Mouse (Mus musculus): ENCODE measurements around the gene 1700010B08Rik. TPM values are rescaled to one million over a fixed set of nuclear protein-coding genes. Genes with fewer than 3 reads are reported as not detected.

Gene 1700010B08Rik
- polyA plus RNA-seq, 1 experiment, result not detected

DNA sequence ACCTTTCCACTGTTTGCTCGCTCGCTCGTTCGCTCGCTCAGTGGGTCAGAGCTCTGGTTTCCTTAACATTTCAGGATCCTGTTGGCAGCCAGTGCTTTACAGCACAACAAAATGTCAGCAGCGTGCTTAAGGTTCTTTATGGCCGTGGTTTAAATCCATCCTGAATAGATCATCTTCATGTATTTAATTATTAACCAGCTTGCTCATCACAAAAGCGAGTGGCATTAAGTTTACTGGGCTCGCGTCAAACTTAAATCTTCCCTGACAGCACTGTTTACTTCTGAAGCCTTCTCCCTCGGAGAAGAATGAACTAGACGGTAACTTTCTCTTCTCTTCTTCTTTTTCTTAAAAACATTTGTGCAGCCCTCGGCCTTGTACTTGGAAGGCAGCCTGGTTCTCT is 22.9 kb downstream of the 1700010B08Rik start:
- H3K27me3 ChIP-seq (ENCODE audit: control insufficient read depth, insufficient read depth, low read length), result no peaks in the 10 kb centered on the region; the same call in 1 of the 2 replicates
- H3K27ac ChIP-seq (ENCODE audit: insufficient read depth, low read length), result no peak overlapping the region
- 72% methylated on average over 13 of the region's 13 CpGs for WGBS
- DNase-seq, result no peak
- TF ChIP-seq CTCF (IDR thresholded peaks at IDR 0.05; ENCODE audit: borderline replicate concordance, insufficient read depth, low read depth, low read length) (no peak), POLR2A (IDR thresholded peaks at IDR 0.05; ENCODE audit: borderline replicate concordance, insufficient read depth, low read length) (no peak)
- peaks cover 12% of the 10 kb centered on the region for H3K4me1 ChIP-seq (ENCODE audit: control insufficient read depth, insufficient read depth, low read length)
- H3K4me3 ChIP-seq (replicated peaks; ENCODE audit: insufficient read depth, low read depth, low read length), result no peak overlapping the region

DNA sequence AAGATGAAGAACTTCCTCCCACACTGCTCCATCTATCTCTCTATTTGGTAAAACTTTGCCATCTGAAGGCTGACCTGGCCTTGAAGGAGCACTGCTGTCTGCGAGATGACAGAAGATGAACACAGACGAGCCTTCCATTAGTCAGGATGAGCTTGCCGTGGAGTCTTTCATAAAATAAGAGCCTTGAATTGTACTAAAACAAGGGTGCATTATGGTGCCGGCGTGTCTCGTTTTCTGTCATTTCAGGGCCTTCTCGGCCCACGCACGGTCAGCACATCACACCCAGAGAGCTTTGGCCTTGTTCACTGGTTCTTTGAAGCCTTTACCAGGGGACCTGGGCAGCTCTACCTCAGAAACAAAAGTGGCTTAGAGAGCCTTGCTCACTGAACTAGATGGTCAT is 23.5 kb downstream of the 1700010B08Rik start:
- H3K27ac ChIP-seq (ENCODE audit: insufficient read depth, low read length), result no peak overlapping the region
- TF ChIP-seq POLR2A (IDR thresholded peaks at IDR 0.05; ENCODE audit: borderline replicate concordance, insufficient read depth, low read length) (no peak), CTCF (IDR thresholded peaks at IDR 0.05; ENCODE audit: borderline replicate concordance, insufficient read depth, low read depth, low read length) (no peak)
- WGBS, result 78% methylated on average over 9 of the region's 9 CpGs
- no peak for DNase-seq
- H3K4me3 ChIP-seq (replicated peaks; ENCODE audit: insufficient read depth, low read depth, low read length), result no peak overlapping the region
- peaks cover 12% of the 10 kb centered on the region for H3K4me1 ChIP-seq (ENCODE audit: control insufficient read depth, insufficient read depth, low read length)
- no peaks in the 10 kb centered on the region; the same call in 1 of the 2 replicates for H3K27me3 ChIP-seq (ENCODE audit: control insufficient read depth, insufficient read depth, low read length)

DNA sequence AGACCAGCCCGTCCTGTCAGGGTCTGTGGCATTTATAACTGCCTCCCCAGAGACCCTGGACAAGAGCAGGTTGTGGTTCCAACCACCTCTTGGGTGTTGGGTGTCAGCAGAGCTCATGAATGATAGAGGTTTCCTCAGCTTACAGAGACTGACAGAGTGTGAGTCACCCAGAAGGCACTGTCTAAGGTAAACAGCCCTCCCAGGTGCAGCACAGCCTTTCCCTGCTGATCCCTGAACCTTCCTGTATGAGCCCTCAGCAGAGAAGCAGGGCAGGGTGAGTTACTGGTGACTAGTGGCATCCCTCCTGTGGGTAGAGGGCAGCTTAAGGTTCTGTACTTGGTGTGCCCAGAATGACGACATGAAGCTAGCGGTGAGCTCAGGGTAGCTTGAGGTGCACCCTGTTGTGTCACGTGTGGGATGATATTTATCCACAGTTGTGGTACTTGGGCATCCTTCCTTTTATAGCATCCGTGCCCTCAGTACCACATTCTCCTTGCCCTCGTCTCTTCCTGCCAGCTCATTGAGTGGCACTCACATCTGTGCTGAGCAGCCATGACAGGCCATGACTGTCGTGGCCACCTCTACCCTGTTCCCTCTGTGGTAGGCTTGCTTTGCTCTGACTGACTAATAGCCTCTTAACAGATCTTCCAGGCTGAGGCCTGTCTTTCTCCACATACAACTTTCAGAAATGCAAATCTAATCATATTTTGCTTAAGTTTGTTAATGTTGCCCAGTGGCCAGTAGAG is 25.0 kb downstream of the 1700010B08Rik start:
- no peaks in the 10 kb centered on the region; the same call in 1 of the 2 replicates for H3K27me3 ChIP-seq (ENCODE audit: control insufficient read depth, insufficient read depth, low read length)
- 80% methylated on average over 7 of the region's 7 CpGs for WGBS
- no peak for DNase-seq
- no peak overlapping the region for H3K27ac ChIP-seq (ENCODE audit: insufficient read depth, low read length)
- TF ChIP-seq POLR2A (IDR thresholded peaks at IDR 0.05; ENCODE audit: borderline replicate concordance, insufficient read depth, low read length), result no peak
- TF ChIP-seq CTCF (IDR thresholded peaks at IDR 0.05; ENCODE audit: borderline replicate concordance, insufficient read depth, low read depth, low read length), result no peak
- H3K4me1 ChIP-seq (ENCODE audit: control insufficient read depth, insufficient read depth, low read length), result peaks cover 3% of the 10 kb centered on the region; the same call in 1 of the 2 replicates
- H3K4me3 ChIP-seq (replicated peaks; ENCODE audit: insufficient read depth, low read depth, low read length), result no peak overlapping the region

DNA sequence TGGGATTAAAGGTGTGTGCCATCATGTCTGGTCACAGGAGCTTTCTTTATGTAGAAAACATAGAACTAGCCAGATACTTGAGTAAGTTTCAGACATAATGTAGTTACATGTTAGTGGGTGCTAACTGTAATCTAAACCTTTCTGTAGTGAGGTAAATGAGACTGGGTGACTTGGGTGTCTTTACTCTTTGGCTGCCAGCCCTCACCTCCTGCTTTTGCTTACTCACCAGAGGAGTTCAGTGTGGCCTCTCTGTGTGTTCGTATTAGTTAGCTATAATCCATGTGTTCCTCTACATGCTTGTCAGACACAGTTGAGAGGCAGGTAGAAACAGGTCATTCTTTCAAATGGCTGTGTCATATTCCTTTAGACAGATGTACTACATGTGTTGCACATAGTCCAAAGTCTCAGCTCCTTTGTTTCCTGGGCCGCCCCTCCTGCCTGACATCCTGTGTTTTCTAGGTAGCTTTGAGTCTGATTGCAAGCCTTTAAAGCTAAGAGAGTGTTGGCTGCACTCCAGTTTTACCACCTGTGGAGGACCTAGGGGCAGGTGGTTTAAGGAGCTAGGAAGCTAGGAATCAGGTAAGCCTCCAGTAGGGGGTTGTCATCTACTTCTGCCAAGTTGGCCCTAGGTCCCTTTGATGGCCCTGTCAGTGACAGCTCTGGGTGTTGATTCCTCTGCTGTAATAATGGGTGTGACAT is 29.9 kb downstream of the 1700010B08Rik start:
- 51% methylated on average over 2 of the region's 2 CpGs for WGBS
- no peak overlapping the region for H3K4me3 ChIP-seq (replicated peaks; ENCODE audit: insufficient read depth, low read depth, low read length)
- no peaks in the 10 kb centered on the region; the same call in 1 of the 2 replicates for H3K27me3 ChIP-seq (ENCODE audit: control insufficient read depth, insufficient read depth, low read length)
- peaks cover 5% of the 10 kb centered on the region; the same call in 1 of the 2 replicates for H3K4me1 ChIP-seq (ENCODE audit: control insufficient read depth, insufficient read depth, low read length)
- no peak overlapping the region for H3K27ac ChIP-seq (ENCODE audit: insufficient read depth, low read length)
- peak in 1 of 2 experiments; percentile 30 for DNase-seq
- TF ChIP-seq POLR2A (IDR thresholded peaks at IDR 0.05; ENCODE audit: borderline replicate concordance, insufficient read depth, low read length), result no peak
- no peak for TF ChIP-seq CTCF (IDR thresholded peaks at IDR 0.05; ENCODE audit: borderline replicate concordance, insufficient read depth, low read depth, low read length)

DNA sequence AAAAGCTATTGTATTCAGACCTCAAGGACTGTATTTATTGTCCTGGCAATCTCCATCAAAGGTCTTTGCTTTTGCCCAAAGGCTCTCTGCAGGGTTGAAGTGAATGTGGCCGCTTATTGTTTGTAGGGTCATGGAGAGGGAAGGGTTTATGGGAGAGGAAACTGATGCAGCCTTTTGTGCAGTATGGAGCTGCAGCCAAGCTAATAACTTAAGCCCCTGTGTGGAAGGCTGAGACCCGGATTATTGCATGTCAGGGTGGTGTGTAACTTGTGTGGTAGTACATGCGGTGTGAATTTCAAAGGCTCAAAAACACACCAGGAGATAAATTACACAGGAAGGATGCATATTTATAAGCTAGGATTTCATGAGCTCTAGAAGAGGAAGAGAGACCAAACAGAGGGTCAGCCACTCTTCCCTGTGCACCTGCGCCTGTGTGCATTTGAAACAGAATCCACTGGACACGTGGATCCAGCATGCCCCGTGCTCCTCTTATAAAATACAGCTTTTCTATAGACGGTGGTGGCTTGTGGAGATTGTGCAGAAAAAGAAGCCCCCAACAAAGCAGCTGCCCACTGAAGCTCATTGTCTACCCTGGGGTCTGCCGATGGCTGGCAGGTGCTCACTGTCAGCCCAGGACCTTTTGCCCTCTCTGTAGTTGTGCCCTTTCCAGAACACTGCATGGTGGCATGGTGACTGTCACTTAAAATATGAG is 36.4 kb downstream of the 1700010B08Rik start:
- H3K27ac ChIP-seq (ENCODE audit: insufficient read depth, low read length), result no peak overlapping the region
- 36% methylated on average over 8 of the region's 8 CpGs for WGBS
- TF ChIP-seq CTCF (IDR thresholded peaks at IDR 0.05; ENCODE audit: borderline replicate concordance, insufficient read depth, low read depth, low read length), result no peak
- no peak for TF ChIP-seq POLR2A (IDR thresholded peaks at IDR 0.05; ENCODE audit: borderline replicate concordance, insufficient read depth, low read length)

GRCm38 (mm10) chr2:173757624-173758155 is 38.5 kb downstream of the 1700010B08Rik start:
- WGBS, result 85% methylated on average over 8 of the region's 8 CpGs
- peaks cover 2% of the 10 kb centered on the region; the same call in 1 of the 2 replicates for H3K4me1 ChIP-seq (ENCODE audit: control insufficient read depth, insufficient read depth, low read length)
- TF ChIP-seq CTCF (IDR thresholded peaks at IDR 0.05; ENCODE audit: borderline replicate concordance, insufficient read depth, low read depth, low read length), result no peak
- TF ChIP-seq POLR2A (IDR thresholded peaks at IDR 0.05; ENCODE audit: borderline replicate concordance, insufficient read depth, low read length), result no peak
- DNase-seq, result no peak
- no peak overlapping the region for H3K4me3 ChIP-seq (replicated peaks; ENCODE audit: insufficient read depth, low read depth, low read length)
- H3K27ac ChIP-seq (ENCODE audit: insufficient read depth, low read length), result no peak overlapping the region
- no peaks in the 10 kb centered on the region for H3K27me3 ChIP-seq (ENCODE audit: control insufficient read depth, insufficient read depth, low read length)

More for the DNA sequence above, 36.4 kb downstream of the 1700010B08Rik start:
- Histone ChIP-seq H3K4me3 (replicated peaks; ENCODE audit: insufficient read depth, low read depth, low read length) (no peak overlapping the region), H3K4me1 (ENCODE audit: control insufficient read depth, insufficient read depth, low read length) (peaks cover 2% of the 10 kb centered on the region; the same call in 1 of the 2 replicates), H3K27me3 (ENCODE audit: control insufficient read depth, insufficient read depth, low read length) (no peaks in the 10 kb centered on the region)
- DNase-seq, result no peak

DNA sequence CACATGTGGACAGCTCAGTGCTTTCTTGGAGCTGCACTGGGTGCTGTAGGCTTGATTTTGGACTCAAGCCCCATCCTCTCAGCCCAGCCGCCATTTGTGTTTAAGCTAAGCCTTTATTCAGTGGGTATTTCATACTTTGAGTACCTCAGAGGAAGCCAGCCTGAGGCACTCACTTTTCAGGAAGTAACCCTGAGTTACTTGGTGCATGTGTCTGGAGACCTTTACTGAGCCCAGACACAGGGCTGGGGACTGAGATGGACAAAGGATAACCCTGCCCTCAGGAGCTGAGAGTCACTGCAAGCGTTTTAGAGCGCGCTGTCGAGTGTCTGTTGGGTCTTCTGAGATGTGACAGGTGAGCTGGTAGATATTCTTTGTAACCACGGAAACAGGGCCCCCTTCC is 41.4 kb downstream of the 1700010B08Rik start:
- Histone ChIP-seq H3K27me3 (ENCODE audit: control insufficient read depth, insufficient read depth, low read length) (no peaks in the 10 kb centered on the region), H3K4me1 (ENCODE audit: control insufficient read depth, insufficient read depth, low read length) (peaks cover 2% of the 10 kb centered on the region; the same call in 1 of the 2 replicates), H3K4me3 (replicated peaks; ENCODE audit: insufficient read depth, low read depth, low read length) (no peak overlapping the region), H3K27ac (ENCODE audit: insufficient read depth, low read length) (no peak overlapping the region)
- TF ChIP-seq POLR2A (IDR thresholded peaks at IDR 0.05; ENCODE audit: borderline replicate concordance, insufficient read depth, low read length), result no peak
- no peak for TF ChIP-seq CTCF (IDR thresholded peaks at IDR 0.05; ENCODE audit: borderline replicate concordance, insufficient read depth, low read depth, low read length)
- WGBS, result 91% methylated on average over 6 of the region's 6 CpGs
- no peak for DNase-seq
